Mouse (Mus musculus) liver, postnatal 0 days (tissue): ENCODE results near the gene Cxcl10.

Experiments used
- CTCF ChIP-seq: sonication (generic); IDR thresholded peaks from 2 replicates; pipeline ENCODE4 v1.5.1; 2016; ENCODE audit warnings: antibody characterized with exemption, low read depth
- EP300 ChIP-seq: IDR thresholded peaks from 2 replicates; pipeline ENCODE4 v1.6.1; 2016; ENCODE audit warnings: antibody characterized with exemption, low read depth, mild to moderate bottlenecking

DNA sequence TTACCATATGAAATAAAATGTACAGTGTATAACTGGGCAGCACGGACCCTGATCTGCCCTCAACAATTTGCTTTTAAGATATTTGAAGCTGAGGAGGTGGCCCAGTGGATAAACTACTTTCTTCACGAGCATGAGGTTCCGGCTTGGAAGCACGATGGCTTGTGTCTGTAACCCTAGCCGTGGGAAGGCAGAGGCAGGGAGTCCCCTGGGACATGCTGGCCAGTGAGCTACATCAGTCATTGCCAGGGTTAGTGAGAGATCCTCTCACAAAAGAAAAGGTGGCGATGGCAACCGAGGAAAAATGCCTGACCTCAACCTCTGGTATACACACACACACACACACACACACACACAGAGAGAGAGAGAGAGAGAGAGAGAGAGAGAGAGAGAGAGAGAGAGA lies 35.1 kb upstream of the Cxcl10 start:
- TF ChIP-seq CTCF = no peak
- no peak for TF ChIP-seq EP300
